Mouse (Mus musculus): ENCODE measurements around the gene Dact3.

The Dact3 gene

GRCm38 (mm10) chr7:16853302-16853831 lies 21.8 kb upstream of the Dact3 start:
- DNase-seq (ENCODE audit: low read depth, low spot score) = no peak

- peak; percentile 74 for DNase-seq (ENCODE audit: low read depth, low spot score)
Measured at GRCm38 (mm10) chr7:16858336-16858735, 16.8 kb upstream of the Dact3 start.

- DNase-seq (ENCODE audit: low read depth, low spot score) = peak; percentile 82
Measured at GRCm38 (mm10) chr7:16859902-16860651, 15.0 kb upstream of the Dact3 start.

DNA sequence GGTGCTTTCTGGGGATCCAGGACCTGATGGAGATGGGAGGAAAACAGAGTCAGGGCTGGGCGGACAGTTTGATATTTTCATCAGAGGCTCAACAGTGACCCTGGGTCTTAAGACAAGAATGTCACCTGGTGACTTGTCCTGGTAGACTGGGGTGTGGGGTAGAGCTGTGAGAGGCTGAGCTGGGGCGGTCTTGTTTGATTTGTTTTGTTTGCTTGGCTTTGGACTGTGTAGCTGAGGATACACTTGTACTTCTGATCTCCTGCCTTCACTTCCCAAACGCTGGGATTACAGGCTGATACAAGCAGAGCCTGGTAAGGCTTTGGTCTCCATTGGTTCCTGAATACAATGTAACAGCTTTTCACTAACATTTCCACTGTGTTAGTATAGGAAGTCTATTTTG lies 7.6 kb upstream of the Dact3 start:
- no peak for DNase-seq (ENCODE audit: low read depth, low spot score)

DNA sequence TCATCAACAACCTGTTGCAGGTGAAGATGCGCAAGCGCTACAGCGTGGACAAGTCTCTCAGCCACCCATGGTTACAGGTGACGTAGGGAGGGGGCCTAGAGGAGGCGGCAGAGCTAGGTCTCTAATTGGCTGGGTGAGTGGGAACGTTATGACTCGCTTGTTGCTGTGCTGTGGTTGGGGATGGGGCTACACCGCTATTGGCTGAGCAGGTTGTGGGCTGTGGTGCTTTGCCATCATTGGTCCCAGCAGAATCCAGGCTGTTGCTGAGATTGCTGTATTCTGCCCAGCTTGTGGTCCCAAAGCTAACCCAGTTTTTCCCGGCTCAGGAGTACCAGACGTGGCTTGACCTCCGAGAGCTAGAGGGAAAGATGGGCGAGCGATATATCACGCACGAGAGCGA lies 5.6 kb upstream of the Dact3 start:
- peak; percentile 96 for DNase-seq (ENCODE audit: low read depth, low spot score)

- DNase-seq (ENCODE audit: low read depth, low spot score) = peak; percentile 64
Measured at GRCm38 (mm10) chr7:16871600-16871999, 3.5 kb upstream of the Dact3 start.

GRCm38 (mm10) chr7:16872478-16872877 lies 2.6 kb upstream of the Dact3 start:
- no peak for DNase-seq (ENCODE audit: low read depth, low spot score)

DNA sequence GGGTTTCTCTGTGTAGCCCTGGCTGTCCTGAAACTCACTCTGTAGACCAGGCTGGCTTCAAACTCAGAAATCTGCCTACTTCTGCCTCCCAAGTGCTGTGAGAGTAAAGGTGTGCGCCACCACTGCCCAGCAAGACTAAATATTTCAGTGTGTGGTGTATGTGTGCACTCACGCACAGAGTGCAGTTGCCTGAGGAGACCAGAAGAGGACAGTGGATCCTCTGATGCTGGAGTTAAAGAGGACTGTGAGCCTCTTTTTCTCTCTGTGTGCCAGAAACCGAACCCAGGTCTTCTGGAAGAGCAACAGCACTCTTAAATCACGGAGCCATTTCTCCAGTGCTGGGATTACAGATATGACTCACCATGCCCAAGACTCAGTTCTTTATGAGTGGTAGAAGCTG lies 1.7 kb upstream of the Dact3 start:
- no peak for DNase-seq (ENCODE audit: low read depth, low spot score)

DNA sequence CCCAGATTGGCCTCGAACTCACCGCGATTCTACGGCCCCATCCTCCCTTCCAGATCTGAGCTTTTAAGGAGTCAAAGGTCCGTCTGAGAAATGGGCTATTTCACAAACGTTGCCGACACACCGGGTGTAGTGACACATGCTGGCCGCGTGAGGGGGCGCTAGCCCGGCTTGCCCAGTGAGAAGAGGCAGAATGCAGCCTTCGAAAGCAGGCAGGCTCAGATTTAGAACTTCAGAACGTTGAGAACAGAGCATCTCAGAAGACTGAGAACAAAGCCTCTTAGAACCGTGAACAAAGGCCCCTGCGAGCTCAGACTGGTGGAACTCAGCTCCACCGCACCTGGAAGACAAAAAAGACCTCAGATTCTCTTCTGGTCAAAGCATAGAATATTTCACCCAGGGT lies 927 bp upstream of the Dact3 start:
- peak; percentile 89 for DNase-seq (ENCODE audit: low read depth, low spot score)

- DNase-seq (ENCODE audit: low read depth, low spot score) = peak; percentile 100
Measured at GRCm38 (mm10) chr7:16874756-16875309, 284 bp upstream of the Dact3 start.

DNA sequence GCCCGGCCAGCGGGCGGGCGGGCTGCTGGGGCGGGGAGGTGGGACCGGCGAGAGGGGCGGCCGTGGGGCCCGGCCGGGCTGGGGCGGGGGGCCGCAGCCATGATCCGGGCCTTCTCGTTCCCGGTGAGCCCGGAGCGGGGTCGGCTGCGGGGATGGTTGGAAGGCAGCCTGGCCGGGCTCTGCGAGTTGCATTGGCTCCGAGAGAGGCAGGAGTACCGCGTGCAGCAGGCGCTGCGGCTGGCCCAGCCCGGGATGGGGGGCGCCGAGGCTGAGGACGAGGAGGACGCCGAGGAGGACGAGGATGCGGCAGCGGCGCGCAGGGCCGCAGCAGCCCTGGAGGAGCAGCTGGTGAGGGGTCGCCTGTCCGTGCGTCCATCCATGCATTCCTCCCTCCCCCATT lies 209 bp downstream of the Dact3 start:
- no peak for DNase-seq (ENCODE audit: low read depth, low spot score)

DNA sequence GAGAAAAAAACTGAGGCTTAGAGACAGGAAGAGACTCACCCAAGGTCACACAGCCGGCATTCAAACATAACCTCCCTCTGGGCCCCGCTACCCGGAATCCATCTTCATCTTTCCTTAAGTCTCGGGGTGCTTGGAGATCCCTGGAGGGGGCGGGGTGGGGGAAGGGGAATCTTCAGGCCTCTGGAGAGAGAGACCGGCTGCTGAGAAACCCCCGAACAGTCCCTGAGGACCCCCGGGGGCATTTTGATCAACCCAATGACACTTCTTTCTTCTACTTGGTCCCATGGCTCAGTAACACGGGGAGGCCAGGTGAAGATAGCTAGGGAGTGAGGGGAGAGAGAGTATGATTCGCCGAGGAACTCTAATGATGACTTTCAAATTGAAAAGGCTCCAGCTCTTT lies 889 bp downstream of the Dact3 start:
- DNase-seq (ENCODE audit: low read depth, low spot score) = no peak

DNA sequence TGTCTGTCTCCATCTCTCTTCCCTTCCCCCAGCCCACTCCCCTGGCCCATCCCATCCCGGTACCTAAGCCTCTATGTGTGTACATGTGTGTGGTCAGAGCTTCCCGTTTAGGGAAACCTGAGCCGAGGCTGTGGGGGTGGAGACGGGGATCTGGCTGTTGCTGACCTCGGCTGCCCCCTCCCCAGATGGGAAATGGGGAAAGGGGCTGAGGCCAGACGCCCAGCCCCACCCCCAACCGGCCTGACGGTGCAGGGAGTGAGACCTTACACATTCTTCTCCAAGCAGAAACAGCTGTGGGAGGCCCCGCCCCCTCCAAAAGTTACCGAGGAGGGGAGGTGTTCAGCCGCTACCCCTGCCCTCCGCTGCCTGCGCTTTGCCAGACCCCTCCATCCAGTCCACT lies 1.5 kb downstream of the Dact3 start:
- peak; percentile 75 for DNase-seq (ENCODE audit: low read depth, low spot score)

GRCm38 (mm10) chr7:16877717-16878116 lies 2.6 kb downstream of the Dact3 start:
- no peak for DNase-seq (ENCODE audit: low read depth, low spot score)

GRCm38 (mm10) chr7:16879796-16880547 lies 4.9 kb downstream of the Dact3 start:
- peak; percentile 64 for DNase-seq (ENCODE audit: low read depth, low spot score)

- peak; percentile 60 for DNase-seq (ENCODE audit: low read depth, low spot score)
Measured at GRCm38 (mm10) chr7:16880615-16881014, 5.5 kb downstream of the Dact3 start.

- no peak for DNase-seq (ENCODE audit: low read depth, low spot score)
Measured at GRCm38 (mm10) chr7:16883162-16883561, 8.0 kb downstream of the Dact3 start.

DNA sequence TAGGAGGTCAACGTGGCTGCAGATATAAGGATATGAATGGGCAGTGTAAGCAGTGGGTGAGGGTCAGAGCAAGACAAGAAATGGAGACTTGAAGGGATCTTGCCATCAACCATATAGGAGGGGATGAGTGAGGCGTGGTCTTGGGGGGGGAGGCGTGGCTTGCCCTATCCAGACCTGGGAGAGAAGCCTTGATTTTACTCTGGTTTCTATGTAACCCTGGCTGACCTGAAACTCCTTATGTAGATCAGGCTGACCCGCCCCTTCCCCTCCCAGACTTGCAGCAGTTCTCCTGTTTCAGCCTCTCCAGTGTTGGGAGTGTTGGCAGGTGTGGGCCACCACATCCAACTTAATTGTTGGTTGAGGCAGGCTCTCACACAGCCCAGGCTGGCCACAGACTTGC lies 9.2 kb downstream of the Dact3 start:
- no peak for DNase-seq (ENCODE audit: low read depth, low spot score)

GRCm38 (mm10) chr7:16885271-16885776 lies 10.2 kb downstream of the Dact3 start:
- peak; percentile 69 for DNase-seq (ENCODE audit: low read depth, low spot score)

GRCm38 (mm10) chr7:16885905-16886304 lies 10.8 kb downstream of the Dact3 start:
- no peak for DNase-seq (ENCODE audit: low read depth, low spot score)

DNA sequence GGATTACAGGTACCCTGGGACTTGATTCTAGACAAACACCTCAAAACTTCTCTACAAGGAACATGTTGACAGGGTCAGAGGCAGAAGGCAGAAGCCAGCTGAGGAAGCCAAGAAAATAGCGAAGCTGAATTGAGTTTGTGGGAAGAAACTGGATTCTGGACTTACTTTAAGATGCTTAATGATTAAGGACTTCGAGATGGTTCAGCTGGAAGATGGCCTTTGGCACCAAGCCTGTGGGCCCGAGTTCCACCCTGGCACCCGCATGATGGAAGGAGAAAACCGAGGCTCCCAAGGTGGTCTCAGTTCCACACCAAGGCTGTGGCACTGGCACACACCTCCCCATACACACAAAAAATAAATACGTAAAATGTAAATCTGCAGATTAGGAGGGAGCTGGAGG lies 15.4 kb downstream of the Dact3 start:
- no peak for DNase-seq (ENCODE audit: low read depth, low spot score)

GRCm38 (mm10) chr7:16890944-16891343 lies 15.8 kb downstream of the Dact3 start:
- no peak for DNase-seq (ENCODE audit: low read depth, low spot score)
